Mouse (Mus musculus) neural tube, embryonic 14.5 days (tissue): ENCODE data around the gene Ino80. TPM values are rescaled to one million over a fixed set of nuclear protein-coding genes. Genes with fewer than 3 reads are reported as not detected.

Experiments used
- ATAC-seq: fragments of 200-750 bp; cut with Nextera tagmentation; 2 replicates; pipeline ENCODE4 v1.8.0; 2017; ENCODE audit warnings: low read depth, mild to moderate bottlenecking, moderate TSS enrichment, moderate library complexity
- H3K27ac ChIP-seq: fragments of 300-500 bp; sonication (generic); 2 replicates; pipeline ENCODE4 v1.5.1; 2014; ENCODE audit warnings: low read depth, mild to moderate bottlenecking, control low read depth, low read length, moderate library complexity, mixed read lengths
- H3K27me3 ChIP-seq: fragments of 300-500 bp; sonication (generic); 2 replicates; pipeline ENCODE4 v1.6.1; 2014; ENCODE audit warnings: low read length; ENCODE audit not compliant: control insufficient read depth, insufficient read depth
- H3K36me3 ChIP-seq: fragments of 300-500 bp; sonication (generic); 2 replicates; pipeline ENCODE4 v1.6.1; 2014; ENCODE audit warnings: low read length, mixed read lengths; ENCODE audit not compliant: control insufficient read depth, insufficient read depth
- H3K4me1 ChIP-seq: fragments of 300-500 bp; sonication (generic); 2 replicates; pipeline ENCODE4 v1.6.1; 2014; ENCODE audit warnings: low read length; ENCODE audit not compliant: control insufficient read depth, insufficient read depth
- H3K4me2 ChIP-seq: fragments of 300-500 bp; sonication (generic); 2 replicates; pipeline ENCODE4 v1.6.1; 2014; ENCODE audit warnings: mild to moderate bottlenecking, low read depth, low read length, control low read depth
- H3K4me3 ChIP-seq: fragments of 300-500 bp; sonication (generic); 2 replicates; pipeline ENCODE4 v1.5.1; 2014; ENCODE audit warnings: low read depth, low read length, control low read depth, mixed read lengths
- H3K9ac ChIP-seq: fragments of 300-500 bp; sonication (generic); replicated peaks from 2 replicates; pipeline ENCODE4 v1.6.1; 2014; ENCODE audit warnings: low read depth, mild to moderate bottlenecking, control low read depth, low read length, mixed read lengths
- H3K9me3 ChIP-seq: fragments of 300-500 bp; sonication (generic); 2 replicates; pipeline ENCODE4 v1.6.1; 2016; ENCODE audit warnings: low read length; ENCODE audit not compliant: control insufficient read depth
- WGBS: fragments of 180-500 bp; shearing (Covaris S2); extraction: QIAGEN DNeasy Blood & Tissue Kit; methylation state at CpG from one replicate; pipeline ENCODE4 v1.1.7; 2014; 5-methylcytosine and 5-hydroxymethylcytosine counted together
- polyA plus RNA-seq: library from polyadenylated mRNA; unstranded; fragments of >200 nt; fragmentation: Nextera tagmentation; extraction: Ambion mirVana; gene quantifications from 2 replicates; pipeline ENCODE4 v1.2.1, GENCODE M21; 2014

Ino80 gene
- polyA plus RNA-seq, 1 experiment from 2014 or later: 5.9 TPM

- Histone ChIP-seq H3K9me3 (no peaks in the 10 kb centered on the region), H3K27ac (no peak overlapping the region), H3K36me3 (peaks cover 18% of the 10 kb centered on the region), H3K27me3 (no peaks in the 10 kb centered on the region), H3K4me2 (no peak overlapping the region), H3K4me3 (no peak overlapping the region), H3K9ac (no peak overlapping the region), H3K4me1 (no peaks in the 10 kb centered on the region)
- WGBS: 79% methylated on average over 5 of the region's 5 CpGs
- ATAC-seq: no peak
Observed at GRCm38 (mm10) chr2:119411016-119411415, 66.5 kb downstream of the Ino80 start.

GRCm38 (mm10) chr2:119408733-119409132, 68.8 kb downstream of the Ino80 start:
- no peaks in the 10 kb centered on the region for H3K4me1 ChIP-seq
- H3K27ac ChIP-seq: no peak overlapping the region
- H3K27me3 ChIP-seq: no peaks in the 10 kb centered on the region
- no peak overlapping the region for H3K4me3 ChIP-seq
- H3K9ac ChIP-seq: no peak overlapping the region
- no peak for ATAC-seq
- H3K36me3 ChIP-seq: peaks cover 18% of the 10 kb centered on the region
- H3K9me3 ChIP-seq: no peaks in the 10 kb centered on the region
- no peak overlapping the region for H3K4me2 ChIP-seq

GRCm38 (mm10) chr2:119408278-119408677, 69.2 kb downstream of the Ino80 start:
- H3K27ac ChIP-seq: no peak overlapping the region
- no peaks in the 10 kb centered on the region for H3K4me1 ChIP-seq
- ATAC-seq: no peak
- H3K4me3 ChIP-seq: no peak overlapping the region
- no peaks in the 10 kb centered on the region for H3K9me3 ChIP-seq
- H3K4me2 ChIP-seq: no peak overlapping the region
- H3K27me3 ChIP-seq: no peaks in the 10 kb centered on the region
- peaks cover 18% of the 10 kb centered on the region for H3K36me3 ChIP-seq
- 67% methylated on average over 8 of the region's 8 CpGs for WGBS
- no peak overlapping the region for H3K9ac ChIP-seq

GRCm38 (mm10) chr2:119399313-119399712, 78.2 kb downstream of the Ino80 start:
- no peaks in the 10 kb centered on the region for H3K9me3 ChIP-seq
- no peak overlapping the region for H3K27ac ChIP-seq
- peaks cover 16% of the 10 kb centered on the region for H3K36me3 ChIP-seq
- no peaks in the 10 kb centered on the region for H3K4me1 ChIP-seq
- H3K27me3 ChIP-seq: no peaks in the 10 kb centered on the region
- ATAC-seq: no peak
- no peak overlapping the region for H3K9ac ChIP-seq
- no peak overlapping the region for H3K4me2 ChIP-seq
- no peak overlapping the region for H3K4me3 ChIP-seq

- no peaks in the 10 kb centered on the region for H3K27me3 ChIP-seq
- no peak overlapping the region for H3K9ac ChIP-seq
- H3K4me1 ChIP-seq: no peaks in the 10 kb centered on the region
- H3K27ac ChIP-seq: no peak overlapping the region
- H3K4me3 ChIP-seq: no peak overlapping the region
- peaks cover 16% of the 10 kb centered on the region for H3K36me3 ChIP-seq
- no peak for ATAC-seq
- whole genome bisulfite sequencing: 94% methylated on average over 1 of the region's 1 CpGs
- no peaks in the 10 kb centered on the region for H3K9me3 ChIP-seq
- H3K4me2 ChIP-seq: no peak overlapping the region
Observed at GRCm38 (mm10) chr2:119398665-119399064, 78.8 kb downstream of the Ino80 start.

GRCm38 (mm10) chr2:119398252-119398651, 79.2 kb downstream of the Ino80 start:
- Histone ChIP-seq H3K27ac (no peak overlapping the region), H3K4me3 (no peak overlapping the region), H3K36me3 (peaks cover 16% of the 10 kb centered on the region), H3K4me1 (no peaks in the 10 kb centered on the region), H3K27me3 (no peaks in the 10 kb centered on the region), H3K9me3 (no peaks in the 10 kb centered on the region), H3K4me2 (no peak overlapping the region), H3K9ac (no peak overlapping the region)
- 96% methylated on average over 5 of the region's 5 CpGs for WGBS
- no peak for ATAC-seq

- Histone ChIP-seq H3K9me3 (no peaks in the 10 kb centered on the region), H3K4me1 (no peaks in the 10 kb centered on the region), H3K9ac (no peak overlapping the region), H3K27me3 (no peaks in the 10 kb centered on the region), H3K4me3 (no peak overlapping the region), H3K36me3 (peaks cover 9% of the 10 kb centered on the region; the same call in 1 of the 2 replicates), H3K4me2 (no peak overlapping the region), H3K27ac (no peak overlapping the region)
- WGBS: 94% methylated on average over 4 of the region's 4 CpGs
- ATAC-seq: no peak
Observed at GRCm38 (mm10) chr2:119389992-119390391, 87.5 kb downstream of the Ino80 start.

GRCm38 (mm10) chr2:119388266-119388665, 89.2 kb downstream of the Ino80 start:
- H3K9ac ChIP-seq: no peak overlapping the region
- no peak overlapping the region for H3K27ac ChIP-seq
- peaks cover 9% of the 10 kb centered on the region; the same call in 1 of the 2 replicates for H3K36me3 ChIP-seq
- H3K4me3 ChIP-seq: no peak overlapping the region
- H3K4me1 ChIP-seq: no peaks in the 10 kb centered on the region
- H3K9me3 ChIP-seq: no peaks in the 10 kb centered on the region
- no peaks in the 10 kb centered on the region for H3K27me3 ChIP-seq
- 92% methylated on average over 1 of the region's 1 CpGs for WGBS
- no peak for ATAC-seq
- no peak overlapping the region for H3K4me2 ChIP-seq

- no peaks in the 10 kb centered on the region for H3K9me3 ChIP-seq
- 84% methylated on average over 3 of the region's 3 CpGs for WGBS
- peaks cover 58% of the 10 kb centered on the region for H3K36me3 ChIP-seq
- H3K9ac ChIP-seq: no peak overlapping the region
- no peaks in the 10 kb centered on the region for H3K27me3 ChIP-seq
- no peak overlapping the region for H3K4me3 ChIP-seq
- H3K4me2 ChIP-seq: no peak overlapping the region
- H3K4me1 ChIP-seq: no peaks in the 10 kb centered on the region
- no peak overlapping the region for H3K27ac ChIP-seq
- no peak for ATAC-seq
Observed at GRCm38 (mm10) chr2:119379455-119379854, 98.0 kb downstream of the Ino80 start.

GRCm38 (mm10) chr2:119377826-119378225, 99.7 kb downstream of the Ino80 start:
- no peak for ATAC-seq
- Histone ChIP-seq H3K4me3 (no peak overlapping the region), H3K9ac (no peak overlapping the region), H3K4me1 (no peaks in the 10 kb centered on the region), H3K4me2 (no peak overlapping the region), H3K36me3 (peaks cover 65% of the 10 kb centered on the region), H3K27me3 (no peaks in the 10 kb centered on the region), H3K27ac (no peak overlapping the region), H3K9me3 (no peaks in the 10 kb centered on the region)
- WGBS: 80% methylated on average over 3 of the region's 3 CpGs
